Comparison of ENCODE assay signal across 11 mouse cellular contexts in the genomic region with DNA sequence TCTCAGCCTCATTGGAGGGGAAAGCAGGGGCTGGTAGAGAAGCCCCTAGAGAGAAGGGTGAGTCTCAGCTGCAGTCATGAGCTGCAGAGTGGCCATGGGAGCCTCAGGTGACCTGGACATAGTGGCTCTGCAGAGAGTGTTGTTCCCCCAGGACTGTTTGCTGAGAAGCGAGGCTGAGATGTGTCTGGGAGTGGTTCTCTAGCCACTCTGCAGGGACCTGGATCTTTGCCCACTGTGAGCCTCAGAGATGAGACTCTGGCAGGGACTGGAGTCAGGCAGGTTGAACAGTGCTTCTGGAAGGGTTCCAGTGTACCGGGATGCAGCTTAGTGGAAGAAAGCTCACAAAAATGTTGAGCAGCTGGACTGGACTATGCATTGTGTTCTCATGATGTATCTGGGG.
DNase-seq lines count a peak whose midpoint lies in the region; ATAC-seq and TF ChIP-seq lines count a peak whose summit lies in the region.
"Had no signal": no experiment of that assay in that cellular context is flagged by ENCODE, and none has a peak within 500 bp of the region (broad histone marks: within the 10 kb centered on the region; RNA-seq: fewer than 3 reads in every experiment).

No protein-coding gene starts in this region.

- 44% methylated on average over 2 of the region's 2 CpGs for WGBS in lung, embryonic 14.5 days
- WGBS in liver, postnatal 0 days (ENCODE audit: insufficient replicate concordance) = 58% methylated on average over 2 of the region's 2 CpGs

- no peak overlapping the region for H3K4me2 ChIP-seq in lung, embryonic 14.5 days
- no peak overlapping the region for H3K4me2 ChIP-seq in liver, postnatal 0 days (ENCODE audit: low read depth, low read length)
- H3K4me2 ChIP-seq: kidney, embryonic 15.5 days had no signal

- TF ChIP-seq CTCF in lung, embryonic 14.5 days (IDR thresholded peaks at IDR 0.05; ENCODE audit: low read depth) = no peak
- no peak for TF ChIP-seq CTCF in liver, postnatal 0 days (IDR thresholded peaks at IDR 0.05; ENCODE audit: low read depth)

- H3K36me3 ChIP-seq in lung, embryonic 14.5 days (ENCODE audit: insufficient read depth) = no peaks in the 10 kb centered on the region
- H3K36me3 ChIP-seq in liver, postnatal 0 days (replicated peaks; ENCODE audit: insufficient read depth, low read length) = no peaks in the 10 kb centered on the region
- H3K36me3 ChIP-seq: kidney, embryonic 15.5 days had no signal

- H3K9me3 ChIP-seq in lung, embryonic 14.5 days (ENCODE audit: low read depth, low read length) = no peaks in the 10 kb centered on the region
- H3K9me3 ChIP-seq in liver, postnatal 0 days (ENCODE audit: low read length) = no peaks in the 10 kb centered on the region
- H3K9me3 ChIP-seq: kidney, embryonic 15.5 days had no signal

- no peaks in the 10 kb centered on the region for H3K4me1 ChIP-seq in lung, embryonic 14.5 days (ENCODE audit: insufficient read depth)
- no peaks in the 10 kb centered on the region for H3K4me1 ChIP-seq in liver, postnatal 0 days (ENCODE audit: insufficient read depth)
- H3K4me1 ChIP-seq: kidney, embryonic 15.5 days had no signal

- H3K27me3 ChIP-seq in lung, embryonic 14.5 days (ENCODE audit: insufficient read depth, low read length) = no peaks in the 10 kb centered on the region
- H3K27me3 ChIP-seq in liver, postnatal 0 days (ENCODE audit: insufficient read depth, low read length) = no peaks in the 10 kb centered on the region
- H3K27me3 ChIP-seq: kidney, embryonic 15.5 days had no signal

- TF ChIP-seq EP300 in liver, postnatal 0 days (IDR thresholded peaks at IDR 0.05; ENCODE audit: low read depth) = no peak

- H3K27ac ChIP-seq in lung, embryonic 14.5 days (ENCODE audit: low read depth) = no peak overlapping the region
- no peak overlapping the region for H3K27ac ChIP-seq in liver, postnatal 0 days (ENCODE audit: low read depth)
- H3K27ac ChIP-seq: kidney, embryonic 15.5 days; liver, embryonic 14.5 days had no signal

- H3K4me3 ChIP-seq in lung, embryonic 14.5 days (ENCODE audit: low read depth, low read length) = no peak overlapping the region
- no peak overlapping the region for H3K4me3 ChIP-seq in liver, postnatal 0 days (ENCODE audit: low read depth, low read length)
- H3K4me3 ChIP-seq: kidney, embryonic 15.5 days had no signal

- ATAC-seq in lung, embryonic 14.5 days (ENCODE audit: insufficient read depth) = no peak
- ATAC-seq in liver, postnatal 0 days = no peak

- no peak overlapping the region for H3K9ac ChIP-seq in lung, embryonic 14.5 days
- H3K9ac ChIP-seq in liver, postnatal 0 days (replicated peaks) = no peak overlapping the region
- H3K9ac ChIP-seq: kidney, embryonic 15.5 days; liver, embryonic 14.5 days had no signal

- DNase-seq in adrenal gland, adult 2 months = peak; percentile 34
- no peak for DNase-seq in adrenal gland, postnatal 4 days (ENCODE audit: low spot score in 2 of 2)
- DNase-seq in lung, embryonic 14.5 days = peak; percentile 13
- DNase-seq in lung, postnatal 4 days = no peak
- peak; percentile 53 for DNase-seq in brain, adult 2 months (ENCODE audit: low read depth, low spot score)
- DNase-seq in cerebellum, postnatal 36 days = peak; percentile 46 to 48
- no peak for DNase-seq in spleen, adult 12 weeks (ENCODE audit: low spot score)
- DNase-seq in liver, postnatal 0 days = no peak
- DNase-seq: right cerebral cortex, postnatal 14 days had no signal

Comparison
In these comparisons a context has a peak if more than half of its experiments do, and no peak if none do; other contexts are left out.
1. DNase-seq: peak in adrenal gland, adult 2 months (single experiment), lung, embryonic 14.5 days (single experiment), brain, adult 2 months (single experiment) and cerebellum, postnatal 36 days (2 of 2); none in adrenal gland, postnatal 4 days (0 of 2), lung, postnatal 4 days (0 of 2), spleen, adult 12 weeks (single experiment) and liver, postnatal 0 days (single experiment).